In the genomic region with DNA sequence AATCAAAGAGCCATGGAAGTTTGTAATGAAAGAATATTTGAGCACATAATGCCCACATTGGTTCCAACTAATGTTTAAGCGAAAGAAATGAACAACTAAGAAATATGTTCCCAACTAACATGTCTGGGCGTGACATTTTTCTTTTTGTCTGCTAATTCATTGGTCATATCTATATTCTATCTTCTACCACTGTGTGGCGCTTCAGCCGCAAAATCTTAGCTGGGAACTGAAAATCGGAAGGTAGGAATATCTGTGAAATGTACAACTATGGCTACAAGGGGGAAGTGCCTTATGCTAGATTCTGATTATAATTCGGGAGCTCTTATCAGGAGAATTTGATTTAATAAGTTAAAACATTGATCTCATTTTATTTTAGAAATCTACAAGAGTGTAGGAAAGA, we compare ENCODE assay signal across 10 mouse cellular contexts.
DNase-seq lines count a peak whose midpoint lies in the region; ATAC-seq and TF ChIP-seq lines count a peak whose summit lies in the region.
"Had no signal": no experiment of that assay in that cellular context is flagged by ENCODE, and none has a peak within 500 bp of the region (broad histone marks: within the 10 kb centered on the region; RNA-seq: fewer than 3 reads in every experiment).

No protein-coding gene starts in this region.

- peak; percentile 29; the same call in 1 of the 2 replicates for TF ChIP-seq CTCF in E14TG2a.4 (conservative IDR thresholded peaks at IDR 0.05; ENCODE audit: low read length)

- peaks cover 2% of the 10 kb centered on the region for H3K4me1 ChIP-seq in E14TG2a.4 (replicated peaks; ENCODE audit: low read depth, low read length)

- DNase-seq in cerebellum, postnatal 14 days = peak; percentile 21 to 33
- DNase-seq in cerebellum, adult 9-11 months = no peak
- peak; percentile 39 for DNase-seq in layer of hippocampus, adult 11-12 months (ENCODE audit: low spot score)
- no peak for DNase-seq in layer of hippocampus, postnatal 36 days
- peak; percentile 10 to 21 for DNase-seq in kidney, postnatal 4 days
- DNase-seq in ovary, postnatal 10 days (ENCODE audit: low spot score) = no peak
- DNase-seq: cerebellum, adult 11-12 months had no signal

- H3K4me3 ChIP-seq in E14TG2a.4 (replicated peaks; ENCODE audit: low read length) = no peak overlapping the region
- H3K4me3 ChIP-seq: myocyte had no signal

- no peaks in the 10 kb centered on the region for H3K27me3 ChIP-seq in E14TG2a.4 (ENCODE audit: insufficient read depth, low read length)

- H3K9me3 ChIP-seq in E14TG2a.4 (ENCODE audit: low read length) = no peaks in the 10 kb centered on the region

- no peaks in the 10 kb centered on the region for H3K36me3 ChIP-seq in E14TG2a.4 (ENCODE audit: insufficient read depth, low read length)

- ATAC-seq in CD4-positive, CD25-positive, alpha-beta regulatory T cell, adult 4 months = no peak

Comparison
In these comparisons a context has a peak if more than half of its experiments do, and no peak if none do; other contexts are left out.
1. DNase-seq: peak in cerebellum, postnatal 14 days (2 of 2), layer of hippocampus, adult 11-12 months (single experiment) and kidney, postnatal 4 days (2 of 2); none in cerebellum, adult 9-11 months (single experiment), layer of hippocampus, postnatal 36 days (0 of 2) and ovary, postnatal 10 days (single experiment).